In the genomic region with DNA sequence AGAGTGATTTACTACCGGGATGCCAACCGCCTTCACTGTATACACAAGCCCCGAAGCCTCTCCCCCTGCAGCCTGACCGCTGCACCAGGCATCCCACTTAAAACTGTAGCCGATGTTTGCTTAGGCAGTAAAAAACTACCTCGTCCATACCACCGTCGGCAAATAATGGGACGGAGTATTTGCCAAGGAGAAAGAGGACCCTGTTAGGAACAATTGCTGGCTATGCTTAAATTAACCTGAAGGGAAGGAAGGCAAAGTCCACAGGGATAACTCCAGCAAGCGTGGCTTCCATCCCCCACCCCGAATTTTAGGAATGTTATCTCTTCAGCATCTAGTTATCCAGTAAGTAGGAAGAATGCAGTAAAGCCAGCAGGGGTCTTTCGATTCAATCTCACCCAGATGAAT, we compare ENCODE assay signal across 9 mouse cellular contexts. TPM values are rescaled to one million over a fixed set of nuclear protein-coding genes. Genes with fewer than 3 reads are reported as not detected.
DNase-seq lines count a peak whose midpoint lies in the region; ATAC-seq and TF ChIP-seq lines count a peak whose summit lies in the region.
"Had no signal": no experiment of that assay in that cellular context is flagged by ENCODE, and none has a peak within 500 bp of the region (broad histone marks: within the 10 kb centered on the region; RNA-seq: fewer than 3 reads in every experiment).

No protein-coding gene starts in this region.

- H3K9ac ChIP-seq in heart, embryonic 12.5 days: no peak overlapping the region
- no peak overlapping the region for H3K9ac ChIP-seq in hindbrain, embryonic 15.5 days
- no peak overlapping the region for H3K9ac ChIP-seq in midbrain, postnatal 0 days (replicated peaks; ENCODE audit: low read length, poor library complexity, severe bottlenecking)

- no peak overlapping the region for H3K27ac ChIP-seq in heart, embryonic 12.5 days (ENCODE audit: poor library complexity, severe bottlenecking)
- no peak overlapping the region for H3K27ac ChIP-seq in hindbrain, embryonic 15.5 days (replicated peaks)
- no peak overlapping the region for H3K27ac ChIP-seq in midbrain, postnatal 0 days (ENCODE audit: low read depth, low read length)

- H3K27me3 ChIP-seq in heart, embryonic 12.5 days (replicated peaks): peaks cover 21% of the 10 kb centered on the region; the same call in 1 of the 2 replicates
- H3K27me3 ChIP-seq in hindbrain, embryonic 15.5 days: peaks cover 22% of the 10 kb centered on the region
- peaks cover 13% of the 10 kb centered on the region for H3K27me3 ChIP-seq in midbrain, postnatal 0 days (ENCODE audit: insufficient read depth, low read length)

- no peak for ATAC-seq in heart, embryonic 12.5 days (ENCODE audit: insufficient number of reproducible peaks, low FRiP score)
- ATAC-seq in hindbrain, embryonic 15.5 days (ENCODE audit: low FRiP score, low read depth): no peak
- no peak for ATAC-seq in midbrain, postnatal 0 days (ENCODE audit: low FRiP score)

- TF ChIP-seq CTCF in midbrain, postnatal 0 days (IDR thresholded peaks at IDR 0.05): peak; percentile 13; the same call in 1 of the 2 replicates

- peak overlapping the region; percentile 32 for H3K4me2 ChIP-seq in heart, embryonic 12.5 days
- H3K4me2 ChIP-seq in hindbrain, embryonic 15.5 days: peak overlapping the region; percentile 37
- H3K4me2 ChIP-seq in midbrain, postnatal 0 days (ENCODE audit: low read depth, low read length, poor library complexity, severe bottlenecking): peak overlapping the region; percentile 5; the same call in 1 of the 2 replicates

- WGBS in heart, embryonic 12.5 days: 7% methylated on average over 12 of the region's 12 CpGs
- 2% methylated on average over 12 of the region's 12 CpGs for WGBS in hindbrain, embryonic 15.5 days
- WGBS in midbrain, postnatal 0 days: 6% methylated on average over 12 of the region's 12 CpGs

- no peaks in the 10 kb centered on the region for H3K36me3 ChIP-seq in heart, embryonic 12.5 days
- no peaks in the 10 kb centered on the region for H3K36me3 ChIP-seq in hindbrain, embryonic 15.5 days
- no peaks in the 10 kb centered on the region for H3K36me3 ChIP-seq in midbrain, postnatal 0 days (ENCODE audit: insufficient read depth, low read length)

- H3K9me3 ChIP-seq in heart, embryonic 12.5 days (replicated peaks): no peaks in the 10 kb centered on the region
- H3K9me3 ChIP-seq in hindbrain, embryonic 15.5 days: no peaks in the 10 kb centered on the region
- no peaks in the 10 kb centered on the region for H3K9me3 ChIP-seq in midbrain, postnatal 0 days (ENCODE audit: low read length)

- H3K4me3 ChIP-seq in heart, embryonic 12.5 days: no peak overlapping the region; the same call in 1 of the 2 replicates
- no peak overlapping the region for H3K4me3 ChIP-seq in hindbrain, embryonic 15.5 days
- H3K4me3 ChIP-seq in midbrain, postnatal 0 days (ENCODE audit: low read depth, low read length): no peak overlapping the region

- no peak for DNase-seq in heart, adult 9 months (ENCODE audit: low spot score in 2 of 2)
- DNase-seq in embryo, embryonic 11 days: peak; percentile 57
- no peak for DNase-seq in midbrain, postnatal 0 days (ENCODE audit: low spot score)
- DNase-seq in ovary, postnatal 10 days (ENCODE audit: low spot score): no peak
- no peak for DNase-seq in gastrocnemius, postnatal 25 days
- DNase-seq in cerebellum, adult 18-20 months: no peak
- DNase-seq: kidney, adult 9 months had no signal

- peaks cover 3% of the 10 kb centered on the region for H3K4me1 ChIP-seq in heart, embryonic 12.5 days (replicated peaks)
- peaks cover 30% of the 10 kb centered on the region for H3K4me1 ChIP-seq in hindbrain, embryonic 15.5 days (replicated peaks)
- peaks cover 2% of the 10 kb centered on the region; the same call in 1 of the 2 replicates for H3K4me1 ChIP-seq in midbrain, postnatal 0 days (ENCODE audit: insufficient read depth, low read length)

RNA-seq across cellular contexts. Expression of a gene that starts 5.3 kb away (rescaled TPM):
- polyA plus RNA-seq in heart, embryonic 12.5 days (2016; fragmentation: Nextera tagmentation; extraction: Ambion mirVana): 3.9 and 5.4 TPM in 2 replicates
- polyA plus RNA-seq in hindbrain, embryonic 15.5 days (2015; fragmentation: Nextera tagmentation; extraction: Ambion mirVana): 0.44 and 2.5 TPM in 2 replicates
- 0.60 and 1.8 TPM in 2 replicates for total RNA-seq in midbrain, postnatal 0 days (2014; rRNA removed)
- polyA plus RNA-seq in midbrain, postnatal 0 days (2015; fragmentation: Nextera tagmentation; extraction: Ambion mirVana): 0.54 and 0.87 TPM in 2 replicates
- total RNA-seq in gastrocnemius, postnatal 25 days (2021): 1 to 10 TPM; 1.2 to 2.2 TPM

RNA-seq across cellular contexts. Expression of a gene that starts 20.2 kb away (rescaled TPM):
- polyA plus RNA-seq in heart, embryonic 12.5 days (2016; fragmentation: Nextera tagmentation; extraction: Ambion mirVana): 15.7 and 16.1 TPM in 2 replicates
- 160 and 177 TPM in 2 replicates for polyA plus RNA-seq in hindbrain, embryonic 15.5 days (2015; fragmentation: Nextera tagmentation; extraction: Ambion mirVana)
- 600 and 607 TPM in 2 replicates for total RNA-seq in midbrain, postnatal 0 days (2014; rRNA removed)
- 159 and 163 TPM in 2 replicates for polyA plus RNA-seq in midbrain, postnatal 0 days (2015; fragmentation: Nextera tagmentation; extraction: Ambion mirVana)
- total RNA-seq in gastrocnemius, postnatal 25 days (2021): 10 to 100 TPM; 13.3 to 18.8 TPM
